Mouse (Mus musculus): Measurements from ENCODE around the gene Nrcam. TPM values are rescaled to one million over a fixed set of nuclear protein-coding genes. Genes with fewer than 3 reads are reported as not detected.

Gene Nrcam
- 5.0 and 6.1 TPM in 2 replicates for polyA plus RNA-seq (2015; fragmentation: Nextera tagmentation; extraction: Ambion mirVana)

GRCm38 (mm10) chr12:44328381-44329315, at the start of gene Nrcam:
Gene Nrcam, plus strand, starts transcription at chr12:44328885.

Other genes with a start within 250 kb of the Nrcam start
- gene Dnajb9, start 118.6 kb upstream of the Nrcam start, polyA plus RNA-seq (2015; fragmentation: Nextera tagmentation; extraction: Ambion mirVana), result 19.4 and 24.0 TPM in 2 replicates
- gene Pnpla8, start 107.5 kb upstream of the Nrcam start, polyA plus RNA-seq (2015; fragmentation: Nextera tagmentation; extraction: Ambion mirVana), result 64.5 and 84.5 TPM in 2 replicates

Measured in skeletal muscle tissue, postnatal 0 days (tissue).